Mouse (Mus musculus) cerebellum, adult 18-20 months (tissue): Measurements from ENCODE around the gene Cs.
A peak's percentile ranks its signal among the peaks of the same experiment; 100 is the strongest.
"Not testable (repeated sequence)": the region's sequence is repeated elsewhere in the genome, so short reads cannot be mapped to it uniquely, and the experiment has no call there.

ENCODE experiments used
- DNase-seq, 2 experiments: peaks; one replicate each; pipeline ENCODE4 v3.0.0; 2021

Cs gene

DNA sequence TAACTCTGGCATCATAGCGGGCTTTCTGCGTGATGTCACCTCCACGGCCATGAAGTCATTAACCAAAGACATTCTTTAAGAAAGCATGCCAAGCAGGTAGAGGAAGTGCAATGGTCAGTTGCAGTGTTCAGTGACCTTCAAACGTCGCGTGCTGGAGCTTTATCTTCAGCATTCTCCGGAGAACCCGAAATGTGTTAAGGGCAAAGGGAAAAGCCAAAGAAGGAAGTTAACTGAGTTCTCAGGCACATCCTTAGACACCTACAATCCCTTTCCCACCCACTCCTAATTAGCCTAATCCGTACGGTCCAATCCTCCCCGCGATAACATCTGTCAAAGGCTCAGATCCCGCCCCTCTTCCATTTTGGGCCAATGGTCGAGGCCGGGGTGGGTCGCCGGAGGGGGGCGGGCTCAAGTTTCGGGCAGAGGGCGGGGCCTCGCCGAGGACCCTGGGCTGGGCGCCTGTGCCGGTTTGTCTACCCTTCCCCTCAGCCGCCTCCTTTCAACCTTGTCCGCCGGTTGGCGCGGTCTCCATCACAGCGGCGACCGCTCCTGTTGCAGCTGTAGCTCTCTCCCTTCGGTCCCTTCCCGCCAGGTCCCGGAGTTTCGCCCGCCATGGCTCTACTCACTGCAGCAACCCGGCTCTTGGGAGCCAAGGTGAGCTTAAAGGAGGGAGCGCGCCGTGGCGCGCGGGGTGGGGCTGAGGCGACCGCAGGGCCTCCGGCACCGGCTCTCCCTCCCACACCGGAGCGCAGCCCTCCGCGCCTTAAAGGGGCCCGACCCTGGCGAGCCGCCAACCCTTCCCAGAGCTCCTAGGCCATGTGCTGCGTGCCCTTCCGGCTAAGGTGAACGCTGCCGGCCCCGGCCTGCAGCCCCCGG is at the start of gene Cs:
Cs (plus strand) TSS at position 429 of the 876 bp plus-strand sequence.
- DNase-seq = peak; percentile 96 to 97

DNA sequence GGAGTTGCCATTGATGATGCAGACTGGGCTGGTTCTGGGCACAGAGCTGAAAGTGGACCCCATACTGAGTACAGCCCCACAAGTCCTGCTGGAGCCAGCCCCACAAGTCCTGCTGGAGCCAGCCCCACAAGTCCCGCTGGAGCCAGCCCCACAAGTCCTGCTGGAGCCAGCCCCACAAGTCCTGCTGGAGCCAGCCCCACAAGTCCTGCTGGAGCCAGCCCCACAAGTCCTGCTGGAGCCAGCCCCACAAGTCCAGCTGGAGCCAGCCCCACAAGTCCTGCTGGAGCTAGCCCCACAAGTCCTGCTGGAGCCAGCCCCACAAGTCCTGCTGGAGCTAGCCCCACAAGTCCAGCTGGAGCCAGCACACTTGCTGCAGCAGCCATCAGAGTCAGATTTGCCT is 46.9 kb upstream of the Cs start:
- peak in 1 of 2 experiments; percentile 40 for DNase-seq

DNA sequence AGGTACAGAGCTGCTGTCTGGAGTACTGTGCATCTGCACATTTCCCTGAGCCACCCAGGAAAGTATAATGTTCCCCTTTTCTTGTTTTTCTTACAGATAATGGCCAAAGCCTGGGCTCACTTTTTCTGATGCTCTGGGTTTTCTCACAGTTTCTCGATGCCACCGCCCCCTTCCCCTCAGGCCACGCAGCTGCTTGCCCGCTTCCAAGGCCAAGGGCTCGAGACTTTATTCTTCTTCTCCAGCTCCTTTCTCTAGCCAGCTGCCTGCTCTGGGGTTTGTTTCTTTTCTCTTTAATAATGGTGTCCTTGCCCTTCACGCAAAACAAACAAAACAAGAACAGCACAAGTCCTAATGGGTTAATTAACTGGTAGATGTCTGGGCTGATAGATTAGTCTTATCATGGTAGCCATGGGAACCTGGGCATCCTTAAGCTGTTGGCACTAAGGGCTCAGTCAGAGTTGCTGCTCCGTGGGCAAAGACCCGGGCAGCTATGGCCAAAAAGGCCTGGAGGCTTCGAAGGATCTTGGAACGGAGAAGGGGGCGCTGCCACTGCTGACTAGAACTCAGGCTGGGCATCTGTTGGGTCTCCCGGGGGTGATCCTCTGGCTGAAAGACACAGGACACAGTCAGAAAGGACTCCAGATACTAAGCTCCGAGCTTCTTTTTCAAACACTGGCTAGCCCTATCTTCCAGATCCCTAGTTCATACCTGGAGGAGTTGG is 41.0 kb upstream of the Cs start:
- DNase-seq = no peak

DNA sequence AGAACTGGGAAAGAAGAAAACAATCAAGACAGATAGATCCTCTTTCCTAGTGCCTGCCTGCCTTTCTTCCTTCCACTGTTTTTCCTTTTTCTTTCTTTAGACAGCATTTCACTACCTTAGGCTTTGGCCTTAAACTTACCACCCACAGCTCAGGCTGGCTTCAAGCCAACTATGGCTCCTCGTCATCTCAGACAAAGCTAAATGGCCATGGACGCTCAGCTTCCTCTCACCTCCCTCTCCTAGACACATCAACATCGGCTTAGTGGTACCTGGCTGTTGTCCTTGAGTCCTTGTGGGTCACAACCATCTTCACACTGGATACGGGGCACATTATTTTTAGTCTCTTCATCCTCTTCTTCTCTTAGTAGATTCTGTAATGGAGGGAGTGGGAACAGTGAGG is 40.3 kb upstream of the Cs start:
- DNase-seq = peak; percentile 62 to 72

DNA sequence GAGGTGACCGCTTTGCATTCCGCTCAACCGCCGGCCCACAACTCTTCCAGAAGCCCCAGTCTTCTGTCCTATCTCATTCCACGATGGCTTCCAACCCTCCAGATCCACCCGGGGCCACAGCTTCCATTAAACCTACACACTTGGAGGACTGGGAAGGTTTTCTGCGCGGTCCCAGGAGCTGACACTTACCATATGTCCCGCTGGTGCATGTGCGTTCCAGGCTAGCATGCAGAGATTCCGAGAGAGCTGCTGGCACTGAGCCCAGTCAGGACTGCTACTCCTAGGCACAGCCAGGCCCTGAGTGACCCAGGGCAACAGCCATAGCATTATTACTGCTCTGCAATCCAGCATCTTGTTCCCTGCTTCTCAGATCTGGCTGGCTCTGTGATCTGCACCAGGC is 39.9 kb upstream of the Cs start:
- peak; percentile 73 to 74 for DNase-seq

DNA sequence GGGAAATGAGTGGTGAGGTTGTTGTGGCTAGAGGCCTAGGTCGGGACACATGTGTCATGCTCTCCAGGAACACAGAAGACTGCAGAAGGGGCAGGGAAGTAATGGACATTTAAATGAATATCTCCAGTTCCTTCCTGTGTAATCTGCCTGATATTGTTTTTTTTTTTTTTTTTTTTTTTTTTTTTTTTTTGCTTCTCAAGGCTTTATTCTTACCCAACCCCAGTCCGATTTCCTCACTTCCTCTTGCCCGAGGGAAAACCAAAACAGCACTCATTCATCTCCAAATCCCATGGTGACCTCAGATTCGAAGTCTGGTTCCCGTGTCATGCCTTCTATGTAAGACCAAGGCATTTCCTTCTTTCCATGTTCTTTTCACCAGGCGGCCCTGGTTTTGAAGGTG is 39.3 kb upstream of the Cs start:
- no peak for DNase-seq

DNA sequence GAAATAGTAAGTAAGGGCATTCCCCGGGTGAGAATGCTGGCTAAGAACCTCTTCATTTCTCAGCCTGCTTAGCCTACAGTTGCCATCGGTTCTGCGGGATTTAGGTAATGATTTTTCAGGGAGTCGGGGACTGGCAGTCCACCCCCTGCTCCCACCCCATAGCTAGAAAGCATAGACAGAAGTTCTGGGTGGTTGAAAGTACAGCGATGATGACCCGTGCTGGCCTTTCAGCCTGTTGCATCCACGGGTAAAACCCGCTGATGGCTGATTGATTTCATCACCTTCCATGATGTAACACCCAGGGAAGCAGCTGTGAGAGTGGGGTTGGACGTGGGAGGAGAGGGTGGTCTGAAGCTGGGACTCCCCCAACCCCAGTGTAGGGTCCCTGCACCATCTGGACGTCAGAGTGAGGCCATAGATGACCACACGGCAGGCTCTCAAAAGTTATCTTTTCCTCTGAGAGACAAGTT is 38.8 kb upstream of the Cs start, which contains the start of gene Il23a:
Il23a (minus strand) TSS at position 51 of the 470 bp plus-strand sequence.
- no peak for DNase-seq

DNA sequence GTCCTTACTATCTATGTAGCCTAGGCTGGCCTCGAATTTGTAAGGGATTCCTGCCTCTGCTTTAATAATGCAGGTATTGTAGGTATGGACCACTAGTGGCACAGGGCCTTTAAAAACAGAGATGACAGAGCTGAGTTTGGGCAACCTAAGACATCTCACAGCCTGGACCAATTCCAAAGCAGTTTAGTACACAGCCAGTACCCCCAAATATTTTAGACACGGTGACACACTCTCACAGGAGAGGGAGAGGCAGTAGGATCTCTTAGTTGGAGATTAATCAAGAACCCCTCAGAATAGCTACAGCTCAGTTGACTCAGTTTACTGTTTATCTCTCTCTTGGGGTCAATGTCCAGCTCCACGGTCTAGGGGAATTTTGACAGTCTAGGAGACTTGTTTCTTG is 35.2 kb upstream of the Cs start:
- DNase-seq = no peak

DNA sequence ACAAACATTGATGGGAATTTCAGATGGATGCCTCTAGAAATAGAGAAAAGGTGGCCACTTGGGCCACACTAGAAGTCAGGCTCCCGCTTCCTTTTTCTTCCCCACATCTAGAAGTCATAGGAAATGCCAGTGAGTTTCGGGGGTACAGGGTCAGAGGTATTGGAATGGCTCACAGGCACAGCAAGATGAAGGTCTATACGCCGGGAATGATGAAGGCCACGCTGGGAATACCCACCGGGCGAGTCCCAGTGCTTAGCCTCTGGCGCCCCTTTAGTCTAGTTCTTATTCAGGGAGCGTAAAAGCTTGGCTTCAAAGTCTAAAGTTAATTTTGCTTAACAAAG is 34.8 kb upstream of the Cs start:
- no peak for DNase-seq

DNA sequence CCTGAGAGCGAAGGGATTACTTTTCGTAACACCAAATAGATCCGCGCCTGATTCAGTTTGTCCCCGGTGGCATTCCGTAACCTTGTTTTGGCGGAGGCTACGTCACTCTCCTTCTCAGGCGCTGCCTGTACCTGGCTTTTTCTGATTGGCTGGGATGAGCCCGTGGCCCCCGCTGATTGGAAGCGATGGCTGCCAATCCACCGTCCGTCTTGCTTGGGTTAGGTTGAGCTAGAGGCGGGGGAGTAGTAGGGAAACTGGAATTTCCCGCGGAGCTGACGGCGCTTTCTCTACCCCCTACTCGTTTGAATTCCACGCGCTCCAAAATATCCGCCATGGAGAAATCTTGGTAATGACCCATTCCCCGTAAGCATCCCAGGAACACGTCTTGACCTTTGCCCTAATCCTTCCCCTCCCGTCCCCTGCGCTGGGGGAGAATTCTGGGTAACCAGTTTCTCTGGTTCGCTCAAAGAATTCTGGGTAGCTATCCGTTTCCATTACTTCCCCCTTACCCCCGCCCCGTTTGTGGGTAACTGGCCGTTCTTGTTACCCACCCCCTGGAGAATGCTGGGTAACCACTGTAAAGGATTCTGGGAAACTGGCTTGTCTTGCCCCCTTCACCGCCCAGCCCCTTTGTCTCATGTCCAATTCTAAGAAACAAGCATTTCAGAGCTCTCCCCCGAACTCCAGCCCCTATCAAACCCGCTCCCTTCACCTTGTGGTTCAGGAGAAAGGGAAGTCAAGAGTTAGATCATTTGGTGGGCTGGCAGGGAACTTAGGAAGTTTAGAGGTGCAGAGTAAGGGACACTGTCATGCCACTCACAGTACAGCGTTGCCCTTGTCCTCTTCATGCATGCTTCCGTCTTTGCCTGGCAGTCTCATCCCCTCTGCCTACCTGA is 34.2 kb upstream of the Cs start, which contains the start of gene Pan2:
Pan2 (plus strand) TSS at position 210 of the 896 bp plus-strand sequence.
- peak; percentile 99 to 100 for DNase-seq

DNA sequence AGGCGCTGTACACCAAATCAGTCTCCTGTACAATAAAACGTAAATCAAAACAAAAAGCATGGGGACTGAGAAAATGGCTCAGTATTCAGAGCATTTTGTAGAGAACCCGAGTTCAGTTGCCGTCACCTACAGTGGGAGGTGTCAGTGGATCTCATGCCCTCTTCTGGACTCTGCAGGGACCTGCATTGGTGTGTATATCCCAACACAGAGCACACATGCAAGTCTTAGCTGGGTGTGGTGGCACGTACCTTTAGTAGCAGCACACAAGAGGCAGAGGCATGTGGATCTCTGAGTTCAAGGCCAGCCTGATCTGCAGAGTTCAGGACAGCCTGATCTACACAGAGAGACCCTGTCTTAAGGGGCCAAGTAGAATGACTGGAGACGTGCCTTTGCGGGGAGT is 27.9 kb upstream of the Cs start:
- DNase-seq = no peak

DNA sequence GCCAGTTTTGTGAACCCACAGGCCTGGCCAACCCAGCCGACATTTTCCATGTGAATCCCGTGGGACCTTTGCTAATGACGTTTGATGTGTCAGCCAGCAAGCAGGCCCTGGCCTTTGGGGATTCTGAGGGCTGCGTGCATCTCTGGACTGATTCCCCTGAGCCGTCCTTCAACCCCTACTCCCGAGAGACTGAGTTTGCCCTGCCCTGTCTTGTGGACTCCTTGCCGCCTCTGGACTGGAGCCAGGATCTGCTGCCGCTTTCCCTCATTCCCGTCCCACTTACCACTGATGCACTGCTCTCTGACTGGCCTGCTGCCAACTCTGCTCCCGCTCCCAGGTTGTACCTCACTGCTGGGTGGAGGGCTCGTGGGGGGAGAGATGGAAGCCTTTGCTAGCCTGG is 27.4 kb upstream of the Cs start:
- DNase-seq = peak; percentile 53 to 61

DNA sequence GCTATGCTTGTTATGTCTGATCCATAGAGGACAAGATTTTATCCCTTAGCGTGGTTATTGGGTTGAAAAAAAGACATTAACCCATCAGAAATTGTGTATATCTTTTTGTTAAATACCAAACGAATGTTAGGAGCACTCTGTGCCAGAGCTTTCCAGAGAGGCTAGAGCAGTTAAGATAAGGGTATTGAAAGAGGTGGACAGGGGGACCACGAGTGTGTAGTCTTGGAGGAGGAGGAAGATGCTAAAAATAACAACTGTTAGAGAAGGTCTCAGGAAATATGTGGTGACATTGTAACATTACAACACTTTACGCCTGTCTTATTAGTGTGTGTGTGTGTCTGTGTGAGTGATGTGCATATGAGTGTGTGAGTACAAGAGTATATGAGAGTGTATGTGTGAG is 26.6 kb upstream of the Cs start:
- DNase-seq = no peak

DNA sequence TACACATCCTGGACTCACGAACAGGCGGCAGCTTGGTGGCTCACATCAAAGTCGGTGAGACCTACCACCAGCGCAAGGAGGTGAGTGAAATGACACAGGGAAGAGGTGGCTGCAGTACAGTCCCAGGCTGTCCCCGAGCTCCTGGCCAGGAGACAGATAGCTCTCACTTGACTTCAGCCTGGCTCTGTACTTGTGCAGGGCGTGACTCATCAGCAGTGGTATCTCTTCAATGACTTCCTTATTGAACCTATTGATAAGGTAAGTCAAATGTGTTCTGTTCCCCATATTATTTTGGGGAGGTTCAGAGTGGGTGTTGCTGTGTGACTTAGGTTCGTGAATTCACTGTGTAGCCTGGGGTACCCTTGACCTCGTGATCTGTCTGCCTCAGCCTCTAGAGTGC is 22.0 kb upstream of the Cs start:
- DNase-seq = no peak

DNA sequence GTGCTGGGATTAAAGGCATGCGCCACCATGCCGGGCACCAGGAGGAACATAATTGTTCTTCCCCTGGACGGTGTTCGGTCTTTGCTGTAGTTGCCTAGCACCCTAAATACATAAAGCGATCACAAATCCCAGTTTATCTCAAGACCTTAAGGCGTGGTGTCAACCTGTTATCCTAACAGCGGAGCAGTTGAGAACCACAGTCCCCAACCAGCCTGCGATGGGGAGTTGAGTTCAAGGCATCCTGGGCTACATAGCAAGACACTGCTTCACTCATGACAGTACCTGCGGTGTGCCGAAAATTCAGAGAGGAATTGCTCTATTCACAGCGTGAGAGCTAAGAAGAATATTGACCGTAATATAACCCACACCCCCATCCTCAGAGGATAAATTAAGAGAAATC is 15.9 kb upstream of the Cs start:
- no peak for DNase-seq

DNA sequence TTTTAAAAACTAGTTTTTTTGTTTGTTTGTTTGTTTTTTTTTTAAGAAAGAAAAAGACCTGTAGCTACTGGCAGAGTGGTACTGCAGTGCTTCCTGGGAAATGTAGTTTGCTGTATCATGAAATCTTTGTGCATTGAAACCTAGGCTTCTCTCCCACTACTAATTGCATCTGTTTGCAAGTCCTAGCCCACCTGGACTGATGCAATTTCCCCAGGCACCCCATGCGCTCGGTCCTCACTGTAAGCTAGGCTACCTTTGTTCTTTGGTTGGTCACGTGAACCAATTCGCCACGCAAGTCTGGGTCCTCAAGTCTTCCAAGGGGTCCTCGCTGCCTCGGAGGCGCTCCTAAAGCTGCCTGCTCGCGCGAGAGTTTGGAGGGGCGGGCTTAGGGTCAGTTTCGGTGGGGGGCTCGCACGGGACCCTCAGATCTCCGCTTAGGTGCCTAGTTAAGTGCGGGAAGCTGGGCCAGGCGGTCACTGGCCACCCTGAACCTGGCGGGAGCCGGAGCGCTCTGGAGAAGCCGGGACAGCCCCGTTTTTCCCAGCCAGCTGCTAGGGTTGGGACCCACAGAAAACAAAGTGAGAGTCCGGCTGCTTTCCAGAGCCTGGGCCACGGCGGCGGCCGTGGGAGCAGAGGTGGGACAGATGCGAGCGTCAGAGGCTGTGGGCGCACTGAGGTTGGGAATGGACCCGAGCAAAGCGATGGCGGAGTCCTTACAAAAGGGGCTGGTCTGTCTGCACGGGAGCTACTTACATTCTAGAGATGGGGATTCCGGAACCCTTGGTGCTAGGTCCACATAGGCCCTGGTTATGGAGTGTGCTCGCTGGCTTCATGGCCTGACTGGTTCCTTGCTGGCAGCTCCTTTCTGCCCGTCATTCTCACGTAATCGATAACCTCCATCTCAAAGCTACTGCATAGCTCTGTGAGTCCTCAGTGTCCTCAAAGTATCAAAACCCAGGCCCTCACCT is 15.1 kb upstream of the Cs start, which contains the start of gene Cnpy2:
Cnpy2 (plus strand) TSS at position 319 of the 968 bp plus-strand sequence.
- peak; percentile 71 to 78 for DNase-seq

DNA sequence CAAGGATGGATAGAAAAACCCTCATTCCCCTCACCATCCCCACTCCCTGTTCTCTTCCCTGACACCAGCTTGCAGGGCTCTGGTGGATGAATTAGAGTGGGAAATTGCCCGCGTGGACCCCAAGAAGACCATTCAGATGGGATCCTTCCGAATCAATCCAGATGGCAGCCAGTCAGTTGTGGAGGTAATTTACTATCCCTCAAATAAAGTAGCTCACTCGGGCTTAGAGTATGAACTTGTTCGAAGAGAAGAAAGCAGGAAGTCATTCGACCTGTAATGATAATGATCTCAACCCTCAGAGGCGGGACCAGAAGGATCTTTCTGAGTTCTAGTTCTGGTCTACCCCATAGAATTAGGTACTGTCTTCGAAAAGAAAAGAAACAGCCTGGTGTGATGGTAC is 14.0 kb upstream of the Cs start:
- DNase-seq = no peak

DNA sequence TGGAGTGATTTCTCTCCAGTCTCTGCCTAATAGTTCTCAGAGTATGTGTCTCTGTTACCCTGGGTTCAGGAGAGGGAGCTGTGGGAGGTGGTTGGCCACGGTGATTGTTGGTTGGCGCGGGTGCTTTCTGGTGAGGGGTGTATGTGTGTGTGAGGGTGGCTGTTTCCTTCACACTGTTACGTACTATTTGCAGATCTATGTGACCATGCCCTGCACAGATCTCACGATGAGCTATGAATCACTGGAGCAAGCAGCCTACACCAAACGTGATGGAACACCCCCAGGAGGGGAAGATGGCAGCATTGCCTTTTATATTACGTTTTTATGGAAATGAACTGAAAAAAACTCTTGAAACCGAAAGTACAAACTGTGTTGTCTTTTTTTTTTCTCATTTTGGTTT is 10.7 kb upstream of the Cs start:
- DNase-seq = no peak

DNA sequence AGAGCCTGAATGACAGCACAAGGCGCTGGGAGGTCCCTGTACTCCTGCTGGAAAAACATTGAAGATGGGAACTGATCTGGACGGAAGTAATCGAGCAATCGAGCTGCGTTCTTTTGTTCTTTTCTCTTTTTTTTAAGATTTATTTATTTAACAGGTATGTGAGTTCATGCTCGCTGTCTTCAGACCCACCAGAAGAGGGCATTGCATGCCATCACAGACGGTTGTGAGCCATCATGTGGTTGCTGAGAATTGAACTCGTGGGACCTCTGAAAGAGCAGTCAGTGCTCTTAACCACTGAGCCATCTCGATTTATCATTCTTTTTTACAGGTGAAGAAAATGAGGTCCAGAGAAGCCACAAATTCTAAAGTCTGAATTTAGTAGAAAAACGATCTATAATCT is 9.9 kb upstream of the Cs start:
- DNase-seq = no peak

DNA sequence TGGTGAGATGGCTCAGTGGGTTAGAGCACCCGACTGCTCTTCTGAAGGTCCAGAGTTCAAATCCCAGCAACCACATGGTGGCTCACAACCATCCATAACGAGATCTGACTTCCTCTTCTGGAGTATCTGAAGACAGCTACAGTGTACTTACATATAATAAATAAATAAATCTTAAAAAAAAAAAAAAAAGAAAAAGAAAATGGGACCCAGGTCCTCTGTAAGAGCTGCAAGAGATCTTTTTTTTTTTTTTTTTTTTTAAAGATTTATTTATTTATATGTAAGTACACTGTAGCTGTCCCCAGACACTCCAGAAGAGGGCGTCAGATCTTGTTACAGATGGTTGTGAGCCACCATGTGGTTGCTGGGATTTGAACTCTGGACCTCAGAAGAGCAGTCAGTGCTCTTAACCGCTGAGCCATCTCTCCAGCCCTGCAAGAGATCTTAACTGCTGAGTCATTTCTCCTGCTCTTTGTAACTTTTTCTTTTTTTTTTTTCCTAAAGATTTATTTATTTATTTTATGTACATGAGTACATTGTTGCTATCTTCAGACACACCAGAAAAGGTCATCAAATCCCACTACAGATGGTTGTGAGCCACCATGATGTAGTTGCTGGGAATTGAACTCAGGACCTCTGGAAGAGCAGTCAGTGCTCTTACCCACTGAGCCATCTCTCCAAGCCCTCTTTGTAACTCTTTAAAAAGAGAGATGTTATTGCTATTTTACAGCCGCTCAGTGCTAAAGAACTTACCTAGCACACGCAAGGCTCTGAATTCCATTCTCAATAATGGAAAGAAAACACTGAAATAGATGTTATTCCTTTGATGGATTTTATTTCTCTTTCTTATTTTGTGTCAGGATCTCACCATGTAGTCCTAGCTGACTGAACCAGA is 4.9 kb upstream of the Cs start:
- not testable (repeated sequence) for DNase-seq

DNA sequence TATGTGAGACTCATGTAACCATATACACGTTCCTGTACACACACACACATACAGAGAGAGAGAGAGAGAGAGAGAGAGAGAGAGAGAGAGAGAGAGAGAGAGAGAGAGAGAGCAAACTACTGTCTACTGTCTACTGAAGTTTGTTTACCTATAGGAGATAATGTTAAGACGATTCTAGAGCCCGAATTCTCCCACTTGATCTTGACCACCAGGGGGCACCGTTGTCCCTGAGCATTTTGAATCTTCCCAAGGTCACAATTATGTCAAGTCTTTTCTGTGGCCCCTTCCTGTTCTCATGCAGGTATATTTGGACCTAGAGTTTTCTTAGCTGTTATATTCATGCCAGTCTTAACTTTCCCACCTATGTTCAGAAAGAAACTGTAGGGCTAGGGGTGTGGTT is 2.0 kb upstream of the Cs start:
- peak; percentile 80 to 83 for DNase-seq
